Mouse (Mus musculus): ENCODE results near the gene Timm22. TPM values are rescaled to one million over a fixed set of nuclear protein-coding genes. Genes with fewer than 3 reads are reported as not detected.

The Timm22 gene
- polyA plus RNA-seq, 1 experiment from 2014 or later = 106 TPM

DNA sequence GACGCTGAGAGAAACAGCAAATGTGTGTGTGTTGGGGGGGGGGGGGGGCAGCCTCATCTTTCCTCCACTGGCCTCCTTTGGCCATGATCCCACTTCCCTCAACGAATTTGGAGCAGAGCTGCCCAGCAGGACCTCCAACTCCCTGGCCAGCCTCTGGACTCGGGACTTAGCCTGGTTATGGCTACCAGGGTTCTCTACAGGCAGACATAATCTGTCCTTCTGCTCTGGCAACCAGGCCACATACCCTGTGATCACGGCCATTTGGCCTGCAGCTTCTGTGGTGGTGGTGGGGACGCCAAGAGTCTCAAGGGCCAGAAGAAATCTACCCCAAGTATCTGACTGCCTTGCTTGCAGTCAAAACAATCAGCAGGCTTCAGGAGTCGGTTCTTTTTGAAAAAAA lies 34.2 kb upstream of the Timm22 start:
- Histone ChIP-seq H3K9me3 (replicated peaks) (no peaks in the 10 kb centered on the region), H3K4me3 (replicated peaks) (no peak overlapping the region), H3K27ac (replicated peaks) (no peak overlapping the region), H3K4me2 (replicated peaks) (no peak overlapping the region), H3K4me1 (peaks cover 82% of the 10 kb centered on the region), H3K36me3 (no peaks in the 10 kb centered on the region), H3K27me3 (no peaks in the 10 kb centered on the region), H3K9ac (no peak overlapping the region)
- no peak for ATAC-seq (ENCODE audit: insufficient number of reproducible peaks, low FRiP score, low TSS enrichment, low read depth)
- 56% methylated on average over 6 of the region's 6 CpGs for WGBS

DNA sequence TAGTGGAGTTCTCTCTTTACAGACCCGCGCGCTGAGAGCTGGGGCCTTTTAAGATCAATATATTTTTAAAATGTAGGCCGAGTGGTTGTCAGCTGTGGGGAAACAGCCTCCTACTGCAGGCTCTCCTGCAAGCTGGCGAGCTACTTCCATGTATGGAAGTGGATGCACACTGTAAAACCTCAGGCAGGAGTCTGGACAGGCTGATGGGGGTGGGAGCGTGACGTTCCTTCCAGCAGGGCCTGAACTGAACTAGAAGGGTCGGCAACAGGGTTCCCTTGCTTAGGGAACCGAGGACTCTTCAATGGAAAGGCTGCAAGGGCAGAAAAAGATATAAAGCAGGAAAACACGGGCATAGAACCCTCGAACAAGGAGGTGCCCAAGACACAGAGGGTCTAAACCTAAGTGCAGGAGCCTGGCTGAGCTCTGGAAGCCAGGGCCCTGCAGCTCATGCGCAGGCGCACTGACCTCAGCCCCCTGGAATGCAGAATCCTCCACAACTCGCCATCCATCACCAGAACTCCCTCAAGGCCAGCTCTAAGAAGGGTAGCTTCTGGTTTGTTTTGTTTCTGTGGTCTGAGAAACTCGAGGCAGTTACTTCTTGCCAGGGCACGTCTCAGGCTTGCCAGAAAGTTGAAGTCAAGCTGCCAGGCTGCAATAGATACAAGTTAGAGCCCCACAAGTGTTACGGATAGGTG lies 32.1 kb upstream of the Timm22 start:
- peak overlapping the region; percentile 4; the same call in 1 of the 2 replicates for H3K9ac ChIP-seq
- H3K27ac ChIP-seq (replicated peaks) = peak overlapping the region; percentile 89
- peak; percentile 83 for ATAC-seq (ENCODE audit: insufficient number of reproducible peaks, low FRiP score, low TSS enrichment, low read depth)
- H3K27me3 ChIP-seq = no peaks in the 10 kb centered on the region
- WGBS = 26% methylated on average over 17 of the region's 17 CpGs
- H3K4me3 ChIP-seq (replicated peaks) = no peak overlapping the region
- H3K9me3 ChIP-seq (replicated peaks) = no peaks in the 10 kb centered on the region
- H3K4me2 ChIP-seq (replicated peaks) = peak overlapping the region; percentile 13; the same call in 1 of the 2 replicates
- peaks cover 75% of the 10 kb centered on the region for H3K4me1 ChIP-seq
- peaks cover 2% of the 10 kb centered on the region; the same call in 1 of the 2 replicates for H3K36me3 ChIP-seq

DNA sequence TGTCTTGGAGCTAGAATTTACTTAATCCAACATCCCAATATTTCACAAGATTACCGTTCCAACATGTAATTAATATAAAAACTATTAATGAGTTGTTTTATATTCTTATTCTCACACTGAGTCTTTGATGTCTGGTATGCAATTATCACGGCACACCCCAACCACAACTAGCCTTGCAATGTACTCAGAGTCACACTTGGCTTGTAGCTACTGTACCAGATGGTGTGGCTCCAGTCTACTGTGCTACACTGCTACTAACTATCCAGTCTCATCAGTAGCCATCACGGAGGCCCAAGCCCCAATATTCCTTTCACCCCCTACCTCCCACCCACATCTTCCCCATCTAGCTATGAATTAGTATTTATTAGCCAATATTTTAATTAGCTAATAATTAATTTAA lies 30.3 kb upstream of the Timm22 start:
- 69% methylated on average over 3 of the region's 3 CpGs for WGBS
- Histone ChIP-seq H3K4me2 (replicated peaks) (no peak overlapping the region), H3K27ac (replicated peaks) (no peak overlapping the region)

DNA sequence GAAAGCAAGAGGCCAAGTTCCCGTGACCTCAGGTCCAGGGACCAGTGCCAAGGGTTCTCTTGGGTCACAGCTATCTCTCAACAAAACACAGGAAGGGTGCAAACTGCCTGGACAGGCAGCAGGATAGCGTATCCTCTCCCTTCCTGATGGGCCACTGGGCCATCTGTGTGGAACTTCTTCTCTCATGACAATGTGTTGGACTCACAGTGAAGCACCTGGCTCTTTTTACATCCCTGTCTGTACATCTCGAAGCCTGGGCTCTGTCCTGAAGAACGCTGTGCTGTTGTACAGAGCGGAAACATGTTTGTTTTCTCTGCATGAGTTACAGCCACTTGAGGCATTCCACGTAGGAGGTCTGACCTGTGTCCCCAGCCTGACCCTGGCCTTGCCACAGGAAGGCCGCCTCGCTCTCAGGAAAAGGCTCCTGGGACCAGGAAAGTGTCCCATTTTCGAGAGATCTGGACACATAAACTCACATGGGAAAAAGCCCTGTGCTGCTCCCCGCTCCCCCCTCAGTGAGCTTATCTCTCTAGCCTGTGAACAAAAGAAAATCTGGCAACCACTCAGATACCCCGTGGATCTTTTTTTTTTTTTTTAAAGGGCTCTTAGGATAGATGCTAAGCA lies 26.7 kb upstream of the Timm22 start:
- Histone ChIP-seq H3K9me3 (replicated peaks) (no peaks in the 10 kb centered on the region), H3K27me3 (no peaks in the 10 kb centered on the region), H3K36me3 (peaks cover 4% of the 10 kb centered on the region; the same call in 1 of the 2 replicates), H3K4me3 (replicated peaks) (no peak overlapping the region), H3K4me2 (replicated peaks) (no peak overlapping the region), H3K27ac (replicated peaks) (no peak overlapping the region), H3K9ac (no peak overlapping the region), H3K4me1 (peaks cover 75% of the 10 kb centered on the region)
- WGBS = 50% methylated on average over 11 of the region's 11 CpGs
- ATAC-seq (ENCODE audit: insufficient number of reproducible peaks, low FRiP score, low TSS enrichment, low read depth) = no peak

More for the DNA sequence above, 30.3 kb upstream of the Timm22 start:
- H3K36me3 ChIP-seq = peaks cover 4% of the 10 kb centered on the region; the same call in 1 of the 2 replicates
- peaks cover 75% of the 10 kb centered on the region for H3K4me1 ChIP-seq
- H3K27me3 ChIP-seq = no peaks in the 10 kb centered on the region
- no peak for ATAC-seq (ENCODE audit: insufficient number of reproducible peaks, low FRiP score, low TSS enrichment, low read depth)
- H3K9me3 ChIP-seq (replicated peaks) = no peaks in the 10 kb centered on the region
- no peak overlapping the region for H3K4me3 ChIP-seq (replicated peaks)
- H3K9ac ChIP-seq = no peak overlapping the region

DNA sequence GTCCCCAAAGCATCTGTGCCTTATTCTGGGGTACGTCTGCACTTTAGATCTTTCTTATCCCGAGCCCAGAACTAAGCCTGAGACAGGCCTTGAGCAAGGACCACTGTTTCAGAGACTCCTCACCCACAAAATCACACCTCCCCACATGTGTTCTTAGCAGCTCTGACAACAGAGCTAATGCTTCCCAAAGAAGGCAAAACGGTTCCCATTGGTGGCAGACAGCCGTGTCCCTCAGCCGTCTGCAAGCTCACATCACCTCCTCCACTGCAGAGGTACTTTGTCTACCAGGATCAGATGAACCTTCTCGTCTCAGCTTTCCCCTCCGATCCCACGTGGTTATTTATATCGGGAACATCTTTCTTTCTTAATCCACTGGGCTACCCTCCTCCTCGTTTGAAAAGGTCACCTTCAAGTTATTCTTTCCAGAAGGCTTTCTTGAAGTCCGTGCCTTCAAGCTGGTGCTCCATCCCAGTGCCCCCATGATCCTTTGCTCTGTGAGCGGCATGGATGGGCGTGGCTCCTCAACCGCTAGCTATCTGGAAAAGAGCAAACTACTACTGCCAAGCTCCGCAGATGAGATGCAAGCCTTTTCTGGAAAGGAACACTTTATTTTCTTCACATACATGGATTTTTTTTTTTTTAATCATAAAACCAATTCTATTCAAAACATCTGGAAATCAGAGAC lies 25.4 kb upstream of the Timm22 start:
- no peaks in the 10 kb centered on the region for H3K27me3 ChIP-seq
- ATAC-seq (ENCODE audit: insufficient number of reproducible peaks, low FRiP score, low TSS enrichment, low read depth) = no peak
- WGBS = 52% methylated on average over 15 of the region's 15 CpGs
- peaks cover 73% of the 10 kb centered on the region for H3K4me1 ChIP-seq
- H3K4me2 ChIP-seq (replicated peaks) = no peak overlapping the region
- no peak overlapping the region for H3K27ac ChIP-seq (replicated peaks)
- H3K9me3 ChIP-seq (replicated peaks) = no peaks in the 10 kb centered on the region
- no peak overlapping the region for H3K9ac ChIP-seq
- H3K4me3 ChIP-seq (replicated peaks) = no peak overlapping the region
- H3K36me3 ChIP-seq = peaks cover 4% of the 10 kb centered on the region; the same call in 1 of the 2 replicates

DNA sequence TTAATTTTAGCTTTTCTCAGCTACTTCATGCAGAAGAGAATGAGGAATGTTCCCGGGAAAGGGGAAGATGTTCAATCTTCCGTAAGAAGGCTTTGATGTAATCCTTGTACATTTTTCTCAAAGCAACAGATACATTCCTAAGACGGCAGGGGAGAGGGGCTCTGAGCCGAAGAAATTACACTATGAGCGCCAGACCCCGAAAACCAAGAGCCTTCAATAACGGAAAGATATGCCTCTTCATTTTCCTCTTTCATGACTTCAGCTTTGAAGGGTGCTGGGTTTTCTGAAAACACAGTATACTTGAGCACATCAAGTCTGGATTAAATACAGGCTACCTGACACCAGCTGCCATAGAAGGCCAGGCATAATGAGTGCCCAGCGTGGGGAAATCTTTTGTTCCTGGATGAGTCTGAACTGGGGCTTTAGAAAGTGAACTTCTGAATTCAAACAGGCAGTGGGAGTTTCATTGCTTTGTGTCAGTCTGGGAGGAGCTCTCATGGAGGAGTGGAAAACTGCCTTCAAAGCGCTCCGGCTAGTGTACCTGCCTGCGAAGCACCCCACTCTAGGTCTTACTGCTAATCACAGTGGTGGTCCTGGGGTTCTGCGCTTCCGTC lies 23.9 kb upstream of the Timm22 start:
- Histone ChIP-seq H3K4me1 (peaks cover 62% of the 10 kb centered on the region), H3K9me3 (replicated peaks) (no peaks in the 10 kb centered on the region), H3K27ac (replicated peaks) (peak overlapping the region; percentile 0; the same call in 1 of the 2 replicates), H3K27me3 (no peaks in the 10 kb centered on the region), H3K4me3 (replicated peaks) (no peak overlapping the region), H3K36me3 (peaks cover 4% of the 10 kb centered on the region; the same call in 1 of the 2 replicates), H3K9ac (no peak overlapping the region), H3K4me2 (replicated peaks) (no peak overlapping the region)
- 44% methylated on average over 13 of the region's 13 CpGs for WGBS
- ATAC-seq (ENCODE audit: insufficient number of reproducible peaks, low FRiP score, low TSS enrichment, low read depth) = no peak

DNA sequence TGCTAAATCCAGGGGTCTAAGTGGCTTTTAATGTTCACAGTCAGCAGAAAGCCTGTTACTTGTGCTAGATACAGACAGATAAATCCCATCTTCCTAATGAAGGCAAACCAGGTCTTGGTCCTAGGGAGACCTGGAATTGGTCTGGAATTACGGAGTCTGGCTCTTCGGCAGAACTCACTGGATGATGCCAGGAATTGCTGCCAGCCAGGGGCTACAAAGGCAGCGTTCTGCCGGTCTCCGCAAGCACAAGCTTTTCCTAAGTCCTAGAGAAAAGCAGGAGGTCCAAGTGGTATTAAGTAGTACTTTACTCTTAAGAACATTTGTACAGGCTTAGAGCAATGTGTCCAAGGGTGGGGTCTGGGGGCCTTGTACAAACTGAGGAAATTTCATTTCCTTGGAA lies 22.4 kb upstream of the Timm22 start:
- no peak overlapping the region for H3K9ac ChIP-seq
- peaks cover 4% of the 10 kb centered on the region; the same call in 1 of the 2 replicates for H3K36me3 ChIP-seq
- no peak for ATAC-seq (ENCODE audit: insufficient number of reproducible peaks, low FRiP score, low TSS enrichment, low read depth)
- H3K9me3 ChIP-seq (replicated peaks) = no peaks in the 10 kb centered on the region
- peak overlapping the region; percentile 3; the same call in 1 of the 2 replicates for H3K4me2 ChIP-seq (replicated peaks)
- H3K27ac ChIP-seq (replicated peaks) = peak overlapping the region; percentile 65
- H3K27me3 ChIP-seq = no peaks in the 10 kb centered on the region
- WGBS = 43% methylated on average over 5 of the region's 5 CpGs
- H3K4me3 ChIP-seq (replicated peaks) = no peak overlapping the region
- H3K4me1 ChIP-seq = peaks cover 75% of the 10 kb centered on the region

DNA sequence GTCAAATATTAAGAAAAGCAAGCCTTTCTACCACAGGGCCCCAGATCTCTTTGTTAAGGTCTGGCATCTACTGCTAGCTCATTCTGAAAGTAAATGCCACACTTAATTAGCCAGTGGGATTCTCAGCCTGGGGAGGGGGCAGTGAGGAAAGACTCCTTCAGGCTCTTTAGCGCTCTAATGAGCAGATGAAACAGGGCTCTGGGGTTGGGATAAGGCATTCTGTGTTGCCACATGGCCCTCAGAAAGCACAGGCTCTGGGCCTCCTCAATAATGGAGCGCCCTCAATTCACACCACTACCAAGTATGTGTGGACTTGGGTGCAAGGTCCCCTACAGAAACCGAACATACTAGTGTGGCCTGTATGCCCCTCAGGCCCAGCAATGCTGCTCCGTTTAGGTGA lies 21.7 kb upstream of the Timm22 start:
- no peaks in the 10 kb centered on the region for H3K27me3 ChIP-seq
- ATAC-seq (ENCODE audit: insufficient number of reproducible peaks, low FRiP score, low TSS enrichment, low read depth) = no peak
- H3K4me1 ChIP-seq = peaks cover 76% of the 10 kb centered on the region
- H3K9me3 ChIP-seq (replicated peaks) = no peaks in the 10 kb centered on the region
- H3K4me2 ChIP-seq (replicated peaks) = no peak overlapping the region
- no peak overlapping the region for H3K9ac ChIP-seq
- 65% methylated on average over 4 of the region's 4 CpGs for WGBS
- H3K4me3 ChIP-seq (replicated peaks) = no peak overlapping the region
- H3K27ac ChIP-seq (replicated peaks) = peak overlapping the region; percentile 65
- no peaks in the 10 kb centered on the region for H3K36me3 ChIP-seq

DNA sequence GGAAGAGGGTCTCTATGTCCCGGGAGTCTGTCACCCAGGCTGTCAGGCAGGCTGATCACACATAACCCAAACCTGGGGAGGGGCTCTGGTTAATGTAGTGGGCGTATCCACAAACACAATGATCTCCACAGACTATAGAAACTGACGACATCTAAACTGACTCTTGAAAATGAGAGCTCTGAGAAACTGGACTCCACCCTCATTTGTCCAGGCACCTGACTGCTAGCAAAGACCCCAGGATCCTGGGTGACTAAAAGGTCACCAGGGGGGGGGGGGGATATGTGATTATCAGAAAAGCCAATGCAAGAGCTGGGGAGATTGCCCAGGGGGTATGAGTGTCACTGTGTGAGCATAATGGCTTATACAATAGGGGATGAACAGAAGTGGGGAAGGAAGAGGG lies 21.0 kb upstream of the Timm22 start:
- peaks cover 2% of the 10 kb centered on the region; the same call in 1 of the 2 replicates for H3K36me3 ChIP-seq
- peaks cover 70% of the 10 kb centered on the region for H3K4me1 ChIP-seq
- no peak overlapping the region for H3K4me3 ChIP-seq (replicated peaks)
- H3K4me2 ChIP-seq (replicated peaks) = no peak overlapping the region
- H3K27me3 ChIP-seq = no peaks in the 10 kb centered on the region
- H3K27ac ChIP-seq (replicated peaks) = no peak overlapping the region
- no peaks in the 10 kb centered on the region for H3K9me3 ChIP-seq (replicated peaks)
- no peak overlapping the region for H3K9ac ChIP-seq
- WGBS = 48% methylated on average over 3 of the region's 3 CpGs
- ATAC-seq (ENCODE audit: insufficient number of reproducible peaks, low FRiP score, low TSS enrichment, low read depth) = no peak

DNA sequence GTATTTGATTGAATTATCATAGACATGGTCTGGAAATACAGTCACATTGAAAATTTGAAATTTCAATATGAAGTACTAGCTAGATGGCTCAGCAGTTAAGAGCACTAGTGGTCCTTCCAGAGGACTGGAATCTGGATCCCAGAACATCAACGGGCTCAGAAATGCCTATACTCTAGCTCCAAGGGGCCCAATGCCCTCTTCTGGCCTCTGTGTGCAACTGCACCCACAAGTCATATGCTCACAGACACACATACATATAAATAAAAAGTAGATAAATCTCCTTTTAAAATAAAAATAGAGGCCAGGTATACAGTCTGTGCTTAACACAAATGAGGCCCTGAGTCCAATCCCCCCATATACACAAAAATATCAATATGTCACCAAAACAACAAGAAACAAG lies 19.7 kb upstream of the Timm22 start:
- Histone ChIP-seq H3K4me2 (replicated peaks) (no peak overlapping the region), H3K27ac (replicated peaks) (no peak overlapping the region), H3K36me3 (peaks cover 13% of the 10 kb centered on the region; the same call in 1 of the 2 replicates), H3K9ac (no peak overlapping the region), H3K27me3 (no peaks in the 10 kb centered on the region), H3K4me3 (replicated peaks) (no peak overlapping the region), H3K9me3 (replicated peaks) (no peaks in the 10 kb centered on the region), H3K4me1 (peaks cover 60% of the 10 kb centered on the region)
- ATAC-seq (ENCODE audit: insufficient number of reproducible peaks, low FRiP score, low TSS enrichment, low read depth) = no peak
- WGBS = 77% methylated on average over 1 of the region's 1 CpGs

DNA sequence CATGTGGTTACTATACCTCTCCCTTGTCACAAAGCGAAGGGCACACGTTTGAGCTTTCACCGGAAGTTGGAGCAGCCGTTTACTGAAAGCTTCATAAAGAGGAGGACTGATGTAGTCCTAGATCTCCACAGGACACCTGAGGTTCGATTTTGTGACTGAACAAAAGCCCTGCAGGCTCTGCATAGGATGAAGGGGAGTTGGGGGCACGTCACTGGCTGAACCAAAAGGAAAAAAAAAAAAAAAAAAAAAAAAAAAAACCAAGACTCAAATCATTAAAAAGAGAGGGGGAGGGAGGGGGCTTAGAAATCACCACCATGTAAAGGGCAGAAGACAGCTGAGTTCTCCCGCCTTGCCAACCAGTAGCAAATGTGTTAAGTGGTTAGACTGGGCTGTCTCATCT lies 18.0 kb upstream of the Timm22 start:
- Histone ChIP-seq H3K27me3 (no peaks in the 10 kb centered on the region), H3K9me3 (replicated peaks) (no peaks in the 10 kb centered on the region), H3K9ac (no peak overlapping the region), H3K4me3 (replicated peaks) (no peak overlapping the region), H3K36me3 (peaks cover 15% of the 10 kb centered on the region; the same call in 1 of the 2 replicates), H3K4me1 (peaks cover 56% of the 10 kb centered on the region), H3K4me2 (replicated peaks) (no peak overlapping the region), H3K27ac (replicated peaks) (0 out of 2 replicates have a peak overlapping the region, but pooled peaks have one; percentile 22)
- 35% methylated on average over 7 of the region's 7 CpGs for WGBS
- ATAC-seq (ENCODE audit: insufficient number of reproducible peaks, low FRiP score, low TSS enrichment, low read depth) = no peak

Data from embryonic facial prominence, embryonic 15.5 days (tissue).